Mouse (Mus musculus) frontal cortex, postnatal 25 days (tissue): ENCODE measurements around the gene Aebp2.

Experiments used
- DNase-seq, 2 experiments: peaks; one replicate each; pipeline ENCODE4 v3.0.0; 2022; ENCODE audit warnings: low spot score in 2 of 2

Gene Aebp2

GRCm38 (mm10) chr6:140697994-140698393, 75.5 kb downstream of the Aebp2 start:
- DNase-seq, result no peak

- no peak for DNase-seq
These were observed 76.1 kb downstream of the Aebp2 start for GRCm38 (mm10) chr6:140698596-140698995.

- no peak for DNase-seq
These were observed 78.8 kb downstream of the Aebp2 start for GRCm38 (mm10) chr6:140701259-140701658.

GRCm38 (mm10) chr6:140705132-140705531, 82.7 kb downstream of the Aebp2 start:
- no peak for DNase-seq

- no peak for DNase-seq
These were observed 83.6 kb downstream of the Aebp2 start for GRCm38 (mm10) chr6:140706056-140706455.

GRCm38 (mm10) chr6:140708059-140708458, 85.6 kb downstream of the Aebp2 start:
- DNase-seq, result no peak

GRCm38 (mm10) chr6:140709415-140710107, 87.1 kb downstream of the Aebp2 start:
- no peak for DNase-seq

- peak; percentile 66 to 67 for DNase-seq
These were observed 90.3 kb downstream of the Aebp2 start for GRCm38 (mm10) chr6:140712754-140713153.

GRCm38 (mm10) chr6:140714905-140715365, 92.5 kb downstream of the Aebp2 start:
- peak; percentile 59 to 67 for DNase-seq

- no peak for DNase-seq
These were observed 99.6 kb downstream of the Aebp2 start for GRCm38 (mm10) chr6:140722058-140722457.
